Mouse (Mus musculus) spleen, adult 2 months (tissue): ENCODE results near the gene Olfr502. TPM values are rescaled to one million over a fixed set of nuclear protein-coding genes. Genes with fewer than 3 reads are reported as not detected.
"Not testable (repeated sequence)": the region's sequence is repeated elsewhere in the genome, so short reads cannot be mapped to it uniquely, and the experiment has no call there.

ENCODE experiments used
- DNase-seq, 2 experiments: peaks; one replicate each; pipeline versions ENCODE4 v3.0.0 to v3.0.0-alpha.2; 2012 to 2021; ENCODE audit warnings: low spot score in 2 of 2, low read depth in 1 of 2
- H3K27ac ChIP-seq: fragments of 200-500 bp; 2 replicates; pipeline ENCODE4 v1.5.1; 2012; ENCODE audit warnings: low read length, inconsistent platforms; ENCODE audit not compliant: insufficient read depth
- H3K27me3 ChIP-seq: fragments of 200-500 bp; 2 replicates; pipeline ENCODE4 v1.6.1; 2012; ENCODE audit warnings: mild to moderate bottlenecking, moderate library complexity, low read length, inconsistent platforms; ENCODE audit not compliant: control insufficient read depth, insufficient read depth
- H3K36me3 ChIP-seq: fragments of 200-500 bp; 2 replicates; pipeline ENCODE4 v1.6.1; 2012; ENCODE audit warnings: mild to moderate bottlenecking, low read length, inconsistent platforms; ENCODE audit not compliant: control insufficient read depth, insufficient read depth
- H3K4me1 ChIP-seq: fragments of 200-500 bp; 2 replicates; pipeline ENCODE4 v1.6.1; 2011; ENCODE audit warnings: inconsistent platforms; ENCODE audit not compliant: control insufficient read depth, insufficient read depth, insufficient read length
- H3K4me3 ChIP-seq: fragments of 200-500 bp; 2 replicates; pipeline ENCODE4 v1.5.1; 2011; ENCODE audit warnings: mild to moderate bottlenecking, inconsistent platforms; ENCODE audit not compliant: insufficient read depth, insufficient read length; ENCODE audit errors: extremely low read depth
- CTCF ChIP-seq: fragments of 200-500 bp; IDR thresholded peaks from 2 replicates; pipeline ENCODE4 v1.5.1; 2011; ENCODE audit warnings: mild to moderate bottlenecking, inconsistent platforms; ENCODE audit not compliant: insufficient read depth, insufficient read length, insufficient replicate concordance; ENCODE audit errors: extremely low read depth
- POLR2A ChIP-seq: fragments of 200-500 bp; IDR thresholded peaks from 2 replicates; pipeline ENCODE4 v1.6.1; 2011; ENCODE audit warnings: low read depth, low read length, inconsistent platforms
- WGBS: fragments of 180-500 bp; shearing (Covaris S2); methylation state at CpG from one replicate; pipeline ENCODE4 v1.1.7; 2018; 5-methylcytosine and 5-hydroxymethylcytosine counted together
- polyA plus RNA-seq: library from polyadenylated mRNA; depleted of rRNA; stranded (reverse); fragments of >200 nt; gene quantifications from 2 replicates; pipeline ENCODE4 v1.2.3, GENCODE M21; 2012; rRNA removed

Gene Olfr502
- polyA plus RNA-seq, result not detected in 2 replicates

DNA sequence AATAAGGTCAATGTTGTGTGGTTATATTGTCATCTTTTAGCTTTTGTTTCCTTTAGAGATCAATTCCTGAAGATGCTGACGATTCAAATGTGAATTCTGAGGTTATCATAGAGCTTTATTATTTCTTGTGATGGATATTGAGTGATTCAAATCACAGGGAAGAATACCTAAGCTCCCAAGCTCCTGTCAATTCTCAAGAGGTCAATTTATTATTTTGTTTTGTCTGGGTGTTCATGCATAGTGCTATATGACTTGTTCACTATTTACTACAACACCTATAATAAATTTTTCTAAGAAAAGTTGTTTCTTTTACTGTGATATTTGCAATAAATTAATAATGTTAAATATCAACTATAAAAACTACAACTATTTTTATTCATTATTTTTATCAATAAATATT is at the start of gene Olfr502:
Olfr502 (minus strand) TSS at position 101 of the 400 bp plus-strand sequence.
- TF ChIP-seq POLR2A (no peak), CTCF (no peak)
- DNase-seq, result no peak
- Histone ChIP-seq H3K36me3 (no peaks in the 10 kb centered on the region), H3K4me3 (no peak within 1 kb of the TSS), H3K27ac (no peak within 1 kb of the TSS), H3K27me3 (no peaks in the 10 kb centered on the region), H3K4me1 (no peaks in the 10 kb centered on the region)
- 61% methylated on average over 1 of the region's 1 CpGs for WGBS

DNA sequence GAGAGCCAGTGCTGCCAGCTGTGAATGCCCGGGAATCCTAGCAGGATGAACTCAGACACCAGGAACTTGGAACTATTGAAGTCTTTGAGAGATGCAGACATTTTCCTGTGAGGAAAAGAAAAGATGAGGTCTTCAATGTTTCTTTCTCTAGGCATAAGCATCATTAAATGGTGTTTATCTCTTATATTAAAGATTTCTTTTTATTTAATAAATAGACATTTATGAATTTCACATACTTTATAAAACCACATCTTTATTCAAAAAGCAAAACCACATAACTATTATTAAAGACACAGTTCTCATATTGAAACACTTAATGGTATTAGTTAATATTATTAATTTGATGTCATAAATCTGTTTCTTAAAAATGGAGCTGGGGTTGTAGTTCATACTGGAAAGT is 40.8 kb upstream of the Olfr502 start, which contains the start of gene Olfr504:
Olfr504 (minus strand) TSS at position 101 of the 400 bp plus-strand sequence.
- H3K27ac ChIP-seq, result no peak within 1 kb of the TSS
- H3K4me3 ChIP-seq, result no peak within 1 kb of the TSS
- no peak for TF ChIP-seq CTCF
- H3K4me1 ChIP-seq, result no peaks in the 10 kb centered on the region
- DNase-seq, result no peak
- no peaks in the 10 kb centered on the region for H3K27me3 ChIP-seq
- WGBS, result 82% methylated on average over 1 of the region's 1 CpGs
- H3K36me3 ChIP-seq, result no peaks in the 10 kb centered on the region

DNA sequence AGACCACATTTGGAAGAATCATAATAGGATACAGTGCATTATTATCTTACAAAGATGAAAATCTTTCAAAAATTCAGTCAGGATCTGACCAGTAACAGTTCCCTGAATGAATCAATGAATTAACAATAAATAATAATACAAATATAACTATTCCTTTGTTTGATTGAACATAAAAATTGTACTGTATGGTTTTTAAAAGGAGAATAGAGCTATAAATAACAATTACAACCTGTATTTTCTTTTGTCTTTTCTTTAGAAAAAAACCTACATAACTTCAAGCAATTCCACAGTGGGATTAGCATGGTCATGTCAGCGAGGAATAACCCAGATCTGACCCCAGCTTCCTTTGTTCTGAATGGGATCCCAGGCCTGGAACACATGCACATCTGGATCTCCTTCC is 19.4 kb upstream of the Olfr502 start, which contains the start of gene Olfr503:
Olfr503 (plus strand) TSS at position 301 of the 400 bp plus-strand sequence.
- H3K27ac ChIP-seq, H3K36me3 ChIP-seq, H3K4me1 ChIP-seq, DNase-seq, H3K4me3 ChIP-seq, H3K27me3 ChIP-seq: not testable (repeated sequence)
- WGBS, result 36% methylated on average over 1 of the region's 1 CpGs

DNA sequence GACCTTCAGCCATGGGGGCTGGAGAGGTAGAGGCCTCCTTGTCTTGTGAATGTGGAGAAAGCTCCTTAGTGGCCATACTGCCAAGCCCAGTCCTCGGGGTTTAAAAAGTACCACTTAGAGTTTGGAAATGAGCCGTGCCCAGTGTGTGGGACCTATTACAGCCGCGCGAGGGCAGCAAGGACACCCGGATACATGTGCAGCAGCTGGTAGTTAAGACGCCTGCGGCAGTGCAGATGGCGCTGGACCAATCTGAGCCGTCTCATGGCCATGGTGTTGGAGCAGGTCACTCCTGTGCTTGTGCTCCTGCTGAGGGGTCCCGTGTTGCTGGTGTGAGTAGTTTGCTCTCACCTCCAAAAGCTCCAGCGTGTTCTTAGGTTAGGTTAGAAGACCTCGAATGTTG is 17.6 kb upstream of the Olfr502 start:
- no peak for DNase-seq
- whole genome bisulfite sequencing, result 85% methylated on average over 13 of the region's 13 CpGs
- no peaks in the 10 kb centered on the region for H3K27me3 ChIP-seq
- no peak overlapping the region for H3K4me3 ChIP-seq
- H3K27ac ChIP-seq, result no peak overlapping the region
- H3K4me1 ChIP-seq, result no peaks in the 10 kb centered on the region
- TF ChIP-seq CTCF, result no peak
- no peak for TF ChIP-seq POLR2A
- no peaks in the 10 kb centered on the region for H3K36me3 ChIP-seq

Other genes starting within 250 kb of the Olfr502 start
- not detected in 2 replicates for gene Olfr490, start 236.1 kb downstream of the Olfr502 start, polyA plus RNA-seq
- gene Olfr491, start 211.6 kb downstream of the Olfr502 start, polyA plus RNA-seq, result not detected in 2 replicates
- not detected in 2 replicates for gene Olfr492, start 201.4 kb downstream of the Olfr502 start, polyA plus RNA-seq
- not detected in 2 replicates for gene Olfr493, start 178.1 kb downstream of the Olfr502 start, polyA plus RNA-seq
- not detected in 2 replicates for gene Olfr494, start 159.7 kb downstream of the Olfr502 start, polyA plus RNA-seq
- gene Olfr495, start 131.9 kb downstream of the Olfr502 start, polyA plus RNA-seq, result not detected in 2 replicates
- gene Olfr497, start 104.6 kb downstream of the Olfr502 start, polyA plus RNA-seq, result not detected in 2 replicates
- not detected in 2 replicates for gene Olfr498, start 59.7 kb downstream of the Olfr502 start, polyA plus RNA-seq
- not detected in 2 replicates for gene Olfr503, start 19.5 kb upstream of the Olfr502 start, polyA plus RNA-seq
- gene Olfr504, start 40.7 kb upstream of the Olfr502 start, polyA plus RNA-seq, result not detected in 2 replicates
- gene Olfr506, start 85.7 kb upstream of the Olfr502 start, polyA plus RNA-seq, result not detected in 2 replicates
- gene Olfr507, start 96.7 kb upstream of the Olfr502 start, polyA plus RNA-seq, result not detected in 2 replicates
- not detected in 2 replicates for gene Olfr508, start 104.9 kb upstream of the Olfr502 start, polyA plus RNA-seq
- not detected in 2 replicates for gene Olfr509, start 126.8 kb upstream of the Olfr502 start, polyA plus RNA-seq
- not detected in 2 replicates for gene Olfr510, start 141.4 kb upstream of the Olfr502 start, polyA plus RNA-seq
- not detected in 2 replicates for gene Olfr512, start 188.3 kb upstream of the Olfr502 start, polyA plus RNA-seq
- not detected in 2 replicates for gene Olfr513, start 225.9 kb upstream of the Olfr502 start, polyA plus RNA-seq